Mouse (Mus musculus) CD4-positive, CD25-positive, alpha-beta regulatory T cell, adult 4 months (primary cell): ENCODE measurements around the gene Foxg1. TPM values are rescaled to one million over a fixed set of nuclear protein-coding genes. Genes with fewer than 3 reads are reported as not detected.

Source experiments
- ATAC-seq: one replicate; pipeline ENCODE4 v1.8.0; 2017
- polyA plus RNA-seq, 2 experiments: library from polyadenylated mRNA; unstranded; fragments of 100-300 nt; shearing (Covaris generic); gene quantifications; one replicate each; pipeline ENCODE4 v1.2.1; 2017

Gene Foxg1
- polyA plus RNA-seq: not detected

DNA sequence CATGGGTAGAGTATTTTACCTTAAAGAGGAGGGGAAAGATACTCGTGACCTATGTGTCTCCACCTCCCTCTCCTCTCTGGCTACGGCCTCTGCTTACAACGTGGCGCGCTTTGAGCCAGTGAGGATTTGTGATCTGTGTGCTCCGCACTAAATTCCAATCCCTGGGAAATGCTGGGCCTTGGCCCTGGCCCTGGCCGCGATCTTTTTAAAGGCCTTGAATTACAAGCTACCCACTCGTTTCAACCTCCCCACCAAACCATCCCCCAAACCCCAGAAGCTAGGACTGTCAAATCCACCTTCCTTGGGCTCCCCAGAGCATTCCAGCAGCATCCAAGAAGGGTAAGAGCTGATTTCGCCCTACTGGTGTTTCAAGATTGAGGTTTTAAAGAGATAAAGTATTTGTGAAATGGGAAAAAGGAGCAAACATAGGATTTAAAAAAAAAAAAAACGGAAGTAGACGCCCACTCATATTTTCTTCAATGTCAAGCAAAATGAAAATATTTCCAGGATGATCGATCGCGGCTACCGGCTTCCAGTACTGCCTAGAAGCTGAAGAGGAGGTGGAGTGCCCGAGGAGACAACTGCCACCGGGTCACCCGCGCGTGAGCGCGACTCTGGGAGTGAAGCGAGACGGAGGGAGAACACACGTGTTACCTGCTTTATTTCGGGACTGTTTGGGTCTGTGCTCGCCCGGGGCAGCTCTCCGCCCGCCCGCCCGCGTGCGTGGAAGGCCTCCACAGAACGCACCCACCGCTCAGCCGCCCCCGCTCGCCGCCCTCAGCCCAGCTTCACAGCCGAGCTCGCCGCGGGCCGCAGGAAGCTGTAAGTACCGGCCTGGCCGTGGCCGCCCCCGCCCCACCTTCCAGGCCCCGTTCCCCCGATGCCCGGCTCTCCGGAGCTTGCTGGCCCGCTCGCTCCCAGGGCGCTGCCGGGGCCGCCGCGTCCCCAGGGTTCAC is at the start of gene Foxg1:
Gene Foxg1 (plus strand): TSS at position 96 of the 956 bp plus-strand sequence.
- ATAC-seq: no peak

- ATAC-seq: no peak
Measured at GRCm38 (mm10) chr12:49349697-49350096, 32.8 kb upstream of the Foxg1 start.

DNA sequence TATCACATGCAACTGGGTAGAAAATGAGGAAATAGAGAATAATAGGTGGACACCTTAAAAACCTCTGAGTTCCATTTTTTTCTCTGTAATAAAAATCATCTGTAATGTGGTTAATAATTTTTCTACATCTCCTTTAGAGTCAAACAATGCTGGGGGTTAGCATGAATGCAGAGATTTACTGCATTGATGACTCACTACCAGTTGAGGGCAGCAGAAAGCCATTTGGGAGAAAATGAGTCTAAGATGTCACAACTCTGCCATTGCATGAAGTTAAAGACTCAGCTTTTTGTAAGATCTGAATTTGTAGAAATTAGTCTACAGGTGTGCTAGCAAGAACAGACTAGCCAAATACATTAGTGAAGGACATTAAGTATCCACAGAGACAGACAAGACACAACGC is 13.5 kb upstream of the Foxg1 start:
- no peak for ATAC-seq

- no peak for ATAC-seq
Measured at GRCm38 (mm10) chr12:49372170-49372569, 10.3 kb upstream of the Foxg1 start.

- no peak for ATAC-seq
Measured at GRCm38 (mm10) chr12:49373176-49373575, 9.3 kb upstream of the Foxg1 start.

- ATAC-seq: no peak
Measured at GRCm38 (mm10) chr12:49373821-49374605, 8.4 kb upstream of the Foxg1 start.

DNA sequence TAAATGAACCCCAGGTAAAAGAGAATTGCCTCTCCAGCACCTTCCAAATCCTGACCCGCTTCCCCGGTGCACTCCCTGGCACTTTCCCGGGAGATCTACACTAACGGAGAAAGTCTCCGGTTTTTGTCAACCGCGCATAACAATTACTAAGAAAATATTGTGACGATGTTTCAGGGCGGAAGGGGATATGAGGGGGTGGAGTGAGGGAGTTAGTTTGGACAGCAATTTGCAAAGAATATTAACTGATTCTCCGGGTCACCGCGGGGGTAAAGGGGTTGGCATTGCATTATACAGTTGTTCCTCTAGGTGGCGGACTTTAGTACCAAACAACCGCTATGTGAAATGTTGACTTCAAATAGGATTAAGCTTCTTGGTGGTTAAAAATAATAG is 7.9 kb upstream of the Foxg1 start:
- ATAC-seq: no peak

- ATAC-seq: no peak
Measured at GRCm38 (mm10) chr12:49375427-49376317, 6.8 kb upstream of the Foxg1 start.

DNA sequence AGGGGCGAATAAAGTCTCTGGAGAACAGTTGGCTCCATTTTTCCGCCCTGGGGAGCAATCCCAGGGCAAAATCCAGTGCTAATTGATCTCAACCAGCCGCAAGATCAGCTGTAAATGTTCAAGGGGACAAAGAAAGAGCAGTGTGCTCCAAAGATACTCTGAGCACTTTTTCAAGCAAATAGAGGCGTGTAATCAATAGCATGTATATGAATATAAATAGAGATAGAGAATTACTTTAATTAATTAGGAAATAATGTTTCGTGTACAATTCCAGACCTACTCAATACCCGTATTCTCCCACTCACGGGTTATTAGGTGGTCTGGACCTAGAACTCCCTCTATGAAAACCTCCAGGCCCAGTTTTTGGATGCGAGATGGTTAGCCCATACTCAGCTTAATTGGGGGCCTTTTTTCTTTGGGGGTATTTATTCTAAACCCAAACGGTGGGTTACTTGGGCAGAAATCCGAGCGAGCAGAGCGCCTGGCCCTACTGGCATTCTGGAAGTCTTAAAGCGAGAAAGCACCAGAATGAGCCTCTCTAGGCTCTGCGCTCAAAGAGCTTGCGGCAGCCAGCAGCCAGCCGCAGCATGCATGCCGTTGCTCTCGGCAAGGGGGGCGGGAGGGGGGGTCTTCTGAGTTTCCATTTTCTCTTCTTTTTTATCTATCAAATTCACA is 6.0 kb upstream of the Foxg1 start:
- ATAC-seq: no peak

GRCm38 (mm10) chr12:49377281-49377970 is 5.0 kb upstream of the Foxg1 start:
- no peak for ATAC-seq

- ATAC-seq: no peak
Measured at GRCm38 (mm10) chr12:49378920-49379319, 3.5 kb upstream of the Foxg1 start.

DNA sequence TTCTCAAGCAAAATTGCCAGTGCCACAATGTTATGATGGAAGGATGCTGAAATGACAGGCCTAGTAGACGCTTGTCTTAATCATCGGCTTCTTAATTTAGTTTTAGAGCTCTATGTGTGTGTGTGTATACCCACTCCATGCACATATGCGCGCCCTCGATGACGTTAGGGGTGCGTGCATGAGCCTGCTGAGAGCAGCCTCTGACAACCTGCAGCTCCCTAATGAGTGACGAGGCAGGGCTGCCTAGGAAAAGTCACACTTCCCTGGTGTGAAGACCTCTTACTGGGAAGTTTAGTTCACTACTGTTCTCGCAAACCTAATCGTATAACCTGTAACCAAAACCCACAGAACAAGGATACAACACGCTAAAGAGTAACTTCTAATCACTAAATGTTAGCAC is 3.0 kb upstream of the Foxg1 start:
- ATAC-seq: no peak

GRCm38 (mm10) chr12:49380442-49380841 is 2.0 kb upstream of the Foxg1 start:
- no peak for ATAC-seq

- no peak for ATAC-seq
Measured at GRCm38 (mm10) chr12:49381031-49381525, 1.4 kb upstream of the Foxg1 start.

DNA sequence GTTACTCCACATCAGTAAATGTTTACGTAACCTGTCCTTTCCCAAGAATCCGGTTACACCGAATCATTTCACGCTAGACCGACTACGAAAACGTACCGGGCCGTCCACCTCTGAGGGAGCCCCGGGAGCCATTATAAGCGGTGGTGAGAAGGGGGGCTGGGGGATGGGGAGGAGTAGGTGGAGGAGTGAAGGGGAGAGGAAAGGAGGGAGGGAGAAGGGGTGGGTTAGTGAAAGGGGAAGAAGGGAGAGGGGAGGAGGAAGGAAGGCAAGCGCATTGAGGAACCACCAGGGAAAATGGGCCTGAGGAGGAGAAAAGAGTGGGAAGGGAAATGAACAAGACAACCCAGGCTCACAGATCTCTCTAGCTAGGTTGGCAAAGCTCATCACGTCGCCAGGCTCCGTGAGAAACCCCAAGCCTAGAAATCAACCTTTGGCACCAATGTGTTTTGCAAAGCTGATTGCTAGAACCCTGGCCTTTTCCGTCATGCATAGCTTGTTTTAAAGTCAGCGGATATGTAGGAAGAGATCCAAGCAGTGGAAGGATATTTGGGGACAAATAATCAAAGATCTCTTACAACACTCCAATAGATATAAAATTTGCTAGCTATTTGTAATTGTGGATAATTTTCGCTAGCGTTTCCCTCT is 617 bp upstream of the Foxg1 start:
- no peak for ATAC-seq

DNA sequence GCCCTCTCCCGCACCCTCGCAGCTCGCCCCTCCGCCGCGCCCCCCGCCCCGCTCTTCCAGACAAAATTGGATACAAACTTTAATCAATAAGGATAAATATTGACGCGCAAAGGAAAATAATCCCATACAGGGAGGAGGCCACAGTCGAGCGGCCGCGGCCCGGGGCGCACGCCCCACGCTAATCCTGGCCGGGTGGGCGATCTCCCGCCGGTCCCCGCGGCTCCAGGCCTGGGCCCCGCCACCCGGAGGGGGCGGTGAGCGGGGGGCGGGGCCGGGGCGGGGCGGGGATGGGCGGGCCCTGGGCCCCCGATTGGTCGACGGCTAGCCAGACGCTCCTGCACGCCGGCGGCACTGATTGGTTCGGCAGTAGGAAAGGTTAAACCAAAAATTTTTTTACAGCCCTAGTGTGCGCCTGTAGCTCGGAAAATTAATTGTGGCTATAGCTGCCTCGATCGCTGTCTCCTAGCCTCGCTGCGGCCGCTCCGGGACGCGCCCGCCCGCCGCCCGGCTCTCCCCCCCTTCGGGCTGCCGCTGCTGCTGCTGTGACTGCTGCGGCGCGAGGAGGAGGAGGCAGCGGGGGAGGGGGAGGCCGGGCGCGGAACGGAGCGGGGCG is 1.2 kb downstream of the Foxg1 start:
- ATAC-seq: no peak

GRCm38 (mm10) chr12:49384295-49384875 is 1.9 kb downstream of the Foxg1 start:
- no peak for ATAC-seq

DNA sequence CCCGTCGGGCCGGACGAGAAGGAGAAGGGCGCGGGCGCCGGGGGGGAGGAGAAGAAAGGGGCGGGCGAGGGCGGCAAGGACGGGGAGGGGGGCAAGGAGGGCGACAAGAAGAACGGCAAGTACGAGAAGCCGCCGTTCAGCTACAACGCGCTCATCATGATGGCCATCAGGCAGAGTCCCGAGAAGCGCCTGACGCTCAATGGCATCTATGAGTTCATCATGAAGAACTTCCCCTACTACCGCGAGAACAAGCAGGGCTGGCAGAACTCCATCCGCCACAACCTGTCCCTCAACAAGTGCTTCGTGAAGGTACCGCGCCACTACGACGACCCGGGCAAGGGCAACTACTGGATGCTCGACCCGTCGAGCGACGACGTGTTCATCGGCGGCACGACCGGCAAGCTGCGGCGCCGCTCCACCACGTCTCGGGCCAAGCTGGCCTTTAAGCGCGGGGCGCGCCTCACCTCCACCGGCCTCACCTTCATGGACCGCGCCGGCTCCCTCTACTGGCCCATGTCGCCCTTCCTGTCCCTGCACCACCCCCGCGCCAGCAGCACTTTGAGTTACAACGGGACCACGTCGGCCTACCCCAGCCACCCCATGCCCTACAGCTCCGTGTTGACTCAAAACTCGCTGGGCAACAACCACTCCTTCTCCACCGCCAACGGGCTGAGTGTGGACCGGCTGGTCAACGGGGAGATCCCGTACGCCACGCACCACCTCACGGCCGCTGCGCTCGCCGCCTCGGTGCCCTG is 2.6 kb downstream of the Foxg1 start, which contains the start of gene Gm43517:
Gene Gm43517 (plus strand): TSS at position 299 of the 755 bp plus-strand sequence.
- no peak for ATAC-seq

- no peak for ATAC-seq
Measured at GRCm38 (mm10) chr12:49385631-49385990, 3.2 kb downstream of the Foxg1 start.
